Mouse (Mus musculus): ENCODE results near the gene BC048507. TPM values are rescaled to one million over a fixed set of nuclear protein-coding genes. Genes with fewer than 3 reads are reported as not detected.

Gene BC048507
- not detected in 2 replicates for polyA plus RNA-seq (2012; rRNA removed)

GRCm38 (mm10) chr13:67863026-67863425 lies at the start of gene BC048507:
Gene BC048507 (plus strand): TSS chr13:67863326.

GRCm38 (mm10) chr13:67813710-67814660 lies 49.1 kb upstream of the BC048507 start, which contains the start of gene Zfp273:
Gene Zfp273 (plus strand): TSS chr13:67813740.

GRCm38 (mm10) chr13:67830911-67831336 lies 32.2 kb upstream of the BC048507 start, which contains the start of gene Gm10037:
Gene Gm10037 (plus strand): TSS chr13:67831106.

Other genes with a start within 250 kb of the BC048507 start
- not detected in 2 replicates for gene Gm49345, start 225.6 kb upstream of the BC048507 start, polyA plus RNA-seq (2012; rRNA removed)
- 0.93 and 0.98 TPM in 2 replicates for gene Zfp729a, start 225.5 kb upstream of the BC048507 start, polyA plus RNA-seq (2012; rRNA removed)
- gene Zfp738, start 176.3 kb upstream of the BC048507 start, polyA plus RNA-seq (2012; rRNA removed): 1.9 and 2.0 TPM in 2 replicates
- 1.6 and 1.9 TPM in 2 replicates for gene Zfp65, start 134.2 kb upstream of the BC048507 start, polyA plus RNA-seq (2012; rRNA removed)
- 0.69 and 0.80 TPM in 2 replicates for gene Zfp85, start 108.1 kb upstream of the BC048507 start, polyA plus RNA-seq (2012; rRNA removed)
- gene Zfp493, start 83.6 kb upstream of the BC048507 start, polyA plus RNA-seq (2012; rRNA removed): 0.51 and 0.83 TPM in 2 replicates
- gene Zfp273, start 49.6 kb upstream of the BC048507 start, polyA plus RNA-seq (2012; rRNA removed): 0.71 and 0.80 TPM in 2 replicates
- gene Gm10037, start 32.2 kb upstream of the BC048507 start, polyA plus RNA-seq (2012; rRNA removed): 0.14 and 0.35 TPM in 2 replicates